Mouse (Mus musculus): ENCODE measurements at regions not wholly inside any gene's neighbourhood (a gene's known extent, or its start where the extent isn't known, plus 50 kb on each side); places are given as distances from the start of the nearest gene placed in this dataset.
A peak's percentile ranks its signal among the peaks of the same experiment; 100 is the strongest.

GRCm38 (mm10) chr2:131772163-131772562 lies 87.4 kb downstream of the Erv3 start:
- no peak overlapping the region for H3K4me3 ChIP-seq (ENCODE audit: low read depth, low read length)
- H3K27ac ChIP-seq (replicated peaks): no peak overlapping the region
- DNase-seq (ENCODE audit: low spot score): no peak
- H3K36me3 ChIP-seq (ENCODE audit: control insufficient read depth, insufficient read depth, low read length): no peaks in the 10 kb centered on the region
- no peak overlapping the region for H3K9ac ChIP-seq (ENCODE audit: low read length)
- H3K4me2 ChIP-seq (replicated peaks; ENCODE audit: low read depth): no peak overlapping the region
- ATAC-seq (ENCODE audit: low FRiP score, low TSS enrichment): no peak
- H3K4me1 ChIP-seq (replicated peaks; ENCODE audit: control insufficient read depth, insufficient read depth): no peaks in the 10 kb centered on the region
- TF ChIP-seq EP300 (optimal IDR thresholded peaks at IDR 0.05): no peak
- no peak; the same call in 1 of the 2 replicates for TF ChIP-seq CTCF (IDR thresholded peaks at IDR 0.05; ENCODE audit: low read depth)
- H3K27me3 ChIP-seq (ENCODE audit: control insufficient read depth, insufficient read depth, low read length): no peaks in the 10 kb centered on the region
- no peaks in the 10 kb centered on the region for H3K9me3 ChIP-seq (ENCODE audit: control insufficient read depth, low read length)
- 76% methylated on average over 5 of the region's 5 CpGs for WGBS

- WGBS: 58% methylated on average over 5 of the region's 5 CpGs
- Histone ChIP-seq H3K4me1 (replicated peaks; ENCODE audit: control insufficient read depth, insufficient read depth) (no peaks in the 10 kb centered on the region), H3K27ac (replicated peaks) (no peak overlapping the region), H3K4me3 (ENCODE audit: low read depth, low read length) (no peak overlapping the region), H3K36me3 (ENCODE audit: control insufficient read depth, insufficient read depth, low read length) (no peaks in the 10 kb centered on the region), H3K9ac (ENCODE audit: low read length) (no peak overlapping the region), H3K4me2 (replicated peaks; ENCODE audit: low read depth) (no peak overlapping the region), H3K9me3 (ENCODE audit: control insufficient read depth, low read length) (no peaks in the 10 kb centered on the region), H3K27me3 (ENCODE audit: control insufficient read depth, insufficient read depth, low read length) (no peaks in the 10 kb centered on the region)
- DNase-seq (ENCODE audit: low spot score): peak; percentile 35
- ATAC-seq (ENCODE audit: low FRiP score, low TSS enrichment): no peak
- TF ChIP-seq EP300 (optimal IDR thresholded peaks at IDR 0.05) (no peak), CTCF (IDR thresholded peaks at IDR 0.05; ENCODE audit: low read depth) (peak; percentile 82)
Measured at GRCm38 (mm10) chr2:131770852-131771251, 88.7 kb downstream of the Erv3 start.

- DNase-seq (ENCODE audit: low spot score): no peak
- H3K4me2 ChIP-seq (replicated peaks; ENCODE audit: low read depth): no peak overlapping the region
- H3K27ac ChIP-seq (replicated peaks): no peak overlapping the region
- H3K9ac ChIP-seq (ENCODE audit: low read length): no peak overlapping the region
- no peaks in the 10 kb centered on the region for H3K27me3 ChIP-seq (ENCODE audit: control insufficient read depth, insufficient read depth, low read length)
- WGBS: 82% methylated on average over 9 of the region's 9 CpGs
- H3K4me1 ChIP-seq (replicated peaks; ENCODE audit: control insufficient read depth, insufficient read depth): no peaks in the 10 kb centered on the region
- no peak for TF ChIP-seq CTCF (IDR thresholded peaks at IDR 0.05; ENCODE audit: low read depth)
- no peak for TF ChIP-seq EP300 (optimal IDR thresholded peaks at IDR 0.05)
- no peaks in the 10 kb centered on the region for H3K36me3 ChIP-seq (ENCODE audit: control insufficient read depth, insufficient read depth, low read length)
- H3K4me3 ChIP-seq (ENCODE audit: low read depth, low read length): no peak overlapping the region
- ATAC-seq (ENCODE audit: low FRiP score, low TSS enrichment): no peak
- H3K9me3 ChIP-seq (ENCODE audit: control insufficient read depth, low read length): no peaks in the 10 kb centered on the region
Measured at GRCm38 (mm10) chr2:131769656-131770210, 89.8 kb downstream of the Erv3 start.

GRCm38 (mm10) chr2:131766500-131766899 lies 93.0 kb downstream of the Erv3 start:
- Histone ChIP-seq H3K36me3 (ENCODE audit: control insufficient read depth, insufficient read depth, low read length) (no peaks in the 10 kb centered on the region), H3K4me2 (replicated peaks; ENCODE audit: low read depth) (no peak overlapping the region), H3K4me1 (replicated peaks; ENCODE audit: control insufficient read depth, insufficient read depth) (no peaks in the 10 kb centered on the region), H3K4me3 (ENCODE audit: low read depth, low read length) (no peak overlapping the region), H3K27ac (replicated peaks) (no peak overlapping the region), H3K9ac (ENCODE audit: low read length) (no peak overlapping the region), H3K27me3 (ENCODE audit: control insufficient read depth, insufficient read depth, low read length) (no peaks in the 10 kb centered on the region), H3K9me3 (ENCODE audit: control insufficient read depth, low read length) (no peaks in the 10 kb centered on the region)
- 96% methylated on average over 9 of the region's 9 CpGs for WGBS
- no peak for TF ChIP-seq CTCF (IDR thresholded peaks at IDR 0.05; ENCODE audit: low read depth)
- TF ChIP-seq EP300 (optimal IDR thresholded peaks at IDR 0.05): no peak
- no peak for ATAC-seq (ENCODE audit: low FRiP score, low TSS enrichment)
- DNase-seq (ENCODE audit: low spot score): no peak

- Histone ChIP-seq H3K27me3 (ENCODE audit: control insufficient read depth, insufficient read depth, low read length) (no peaks in the 10 kb centered on the region), H3K4me1 (replicated peaks; ENCODE audit: control insufficient read depth, insufficient read depth) (no peaks in the 10 kb centered on the region), H3K4me3 (ENCODE audit: low read depth, low read length) (no peak overlapping the region), H3K27ac (replicated peaks) (no peak overlapping the region), H3K9ac (ENCODE audit: low read length) (no peak overlapping the region), H3K4me2 (replicated peaks; ENCODE audit: low read depth) (no peak overlapping the region), H3K36me3 (ENCODE audit: control insufficient read depth, insufficient read depth, low read length) (no peaks in the 10 kb centered on the region), H3K9me3 (ENCODE audit: control insufficient read depth, low read length) (no peaks in the 10 kb centered on the region)
- TF ChIP-seq EP300 (optimal IDR thresholded peaks at IDR 0.05) (no peak), CTCF (IDR thresholded peaks at IDR 0.05; ENCODE audit: low read depth) (no peak)
- WGBS: 67% methylated on average over 2 of the region's 2 CpGs
- DNase-seq (ENCODE audit: low spot score) (no peak), ATAC-seq (ENCODE audit: low FRiP score, low TSS enrichment) (no peak)
Measured at GRCm38 (mm10) chr2:131761507-131761906, 98.0 kb downstream of the Erv3 start.

- Histone ChIP-seq H3K9ac (ENCODE audit: low read length) (no peak overlapping the region), H3K4me2 (replicated peaks; ENCODE audit: low read depth) (no peak overlapping the region), H3K36me3 (ENCODE audit: control insufficient read depth, insufficient read depth, low read length) (no peaks in the 10 kb centered on the region), H3K27ac (replicated peaks) (no peak overlapping the region), H3K4me1 (replicated peaks; ENCODE audit: control insufficient read depth, insufficient read depth) (no peaks in the 10 kb centered on the region), H3K9me3 (ENCODE audit: control insufficient read depth, low read length) (no peaks in the 10 kb centered on the region), H3K4me3 (ENCODE audit: low read depth, low read length) (no peak overlapping the region), H3K27me3 (ENCODE audit: control insufficient read depth, insufficient read depth, low read length) (no peaks in the 10 kb centered on the region)
- no peak for DNase-seq (ENCODE audit: low spot score)
- ATAC-seq (ENCODE audit: low FRiP score, low TSS enrichment): no peak
- TF ChIP-seq EP300 (optimal IDR thresholded peaks at IDR 0.05) (no peak), CTCF (IDR thresholded peaks at IDR 0.05; ENCODE audit: low read depth) (no peak)
- WGBS: 49% methylated on average over 7 of the region's 7 CpGs
Measured at GRCm38 (mm10) chr2:131757183-131757903, 102.2 kb downstream of the Erv3 start.

Measured in stomach, postnatal 0 days (tissue).